Mouse (Mus musculus) 3134 (cell line): Measurements from ENCODE around the gene Tnn.

Experiments used
- DNase-seq: peaks from one replicate; pipeline ENCODE4 v3.0.0-alpha.2; 2011; ENCODE audit warnings: low spot score; ENCODE audit not compliant: insufficient read length; ENCODE audit errors: extremely low read depth

The Tnn gene

GRCm38 (mm10) chr1:160153480-160153879 lies at the start of gene Tnn:
Gene Tnn (minus strand): TSS chr1:160153580.
- DNase-seq = no peak

DNA sequence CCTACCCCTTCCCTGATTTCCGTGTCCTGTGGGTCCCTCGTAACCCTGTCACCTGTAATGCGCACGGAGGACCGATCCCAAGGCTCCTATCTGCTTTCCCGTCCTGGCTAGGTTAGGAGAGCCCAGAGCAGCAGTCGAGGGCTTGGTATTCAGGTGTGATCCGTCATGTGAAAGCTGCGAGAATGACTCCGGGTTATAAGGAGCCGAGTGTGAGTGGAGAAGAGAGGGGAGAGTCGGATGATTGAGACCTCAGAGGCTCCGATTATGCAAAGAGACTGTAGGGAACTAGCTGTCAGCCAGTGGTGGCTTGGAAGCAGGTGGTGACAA lies 41.9 kb upstream of the Tnn start:
- DNase-seq = no peak

GRCm38 (mm10) chr1:160194529-160195336 lies 41.4 kb upstream of the Tnn start, which contains the start of gene Mrps14:
Gene Mrps14 (plus strand): TSS chr1:160195215.
- DNase-seq = peak; percentile 97

- no peak for DNase-seq
Observed at GRCm38 (mm10) chr1:160184506-160184905, 31.1 kb upstream of the Tnn start.

DNA sequence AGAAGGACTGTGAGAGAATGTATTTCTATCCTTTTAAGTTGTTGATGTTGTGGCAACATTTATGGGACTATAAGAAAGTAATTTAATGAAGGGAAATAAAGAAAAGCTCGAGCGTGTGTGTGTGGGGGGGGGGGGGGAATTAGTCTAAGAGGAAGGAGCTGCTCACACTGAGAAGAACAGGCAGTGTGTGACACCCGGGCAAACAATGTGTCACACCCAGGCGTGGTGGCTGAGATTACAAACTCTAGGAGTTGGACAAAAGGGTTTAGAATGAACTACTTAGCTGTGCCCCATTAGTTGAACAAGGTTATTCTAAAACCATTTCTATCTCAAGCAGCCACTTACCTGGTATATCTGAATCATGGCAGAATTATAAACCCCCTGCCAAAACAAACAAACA lies 27.8 kb upstream of the Tnn start:
- DNase-seq = no peak

- no peak for DNase-seq
Observed at GRCm38 (mm10) chr1:160176903-160177302, 23.5 kb upstream of the Tnn start.

- DNase-seq = no peak
Observed at GRCm38 (mm10) chr1:160166600-160166999, 13.2 kb upstream of the Tnn start.

GRCm38 (mm10) chr1:160158190-160158589 lies 4.8 kb upstream of the Tnn start:
- DNase-seq = no peak

DNA sequence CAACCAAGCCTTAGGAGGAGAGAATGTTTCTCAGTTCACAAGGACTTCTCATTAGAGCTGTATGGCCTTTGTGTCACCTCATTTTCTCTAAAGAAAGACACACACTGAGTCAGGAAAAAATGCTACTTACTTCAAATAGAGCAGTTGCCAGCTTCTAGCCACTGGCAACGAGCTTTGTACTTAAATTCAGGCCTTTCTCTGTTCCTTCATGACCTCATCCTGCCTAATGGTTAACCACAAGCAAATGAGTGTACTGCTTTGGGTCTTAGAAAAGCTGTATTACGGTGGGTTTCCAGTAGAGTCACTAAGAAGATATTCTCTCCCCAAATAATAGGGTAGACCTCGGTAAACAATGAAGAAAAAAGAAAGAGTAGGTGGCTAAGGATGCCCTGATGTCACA lies 2.7 kb downstream of the Tnn start:
- peak; percentile 23 for DNase-seq

GRCm38 (mm10) chr1:160149291-160149906 lies 4.0 kb downstream of the Tnn start:
- DNase-seq = no peak

DNA sequence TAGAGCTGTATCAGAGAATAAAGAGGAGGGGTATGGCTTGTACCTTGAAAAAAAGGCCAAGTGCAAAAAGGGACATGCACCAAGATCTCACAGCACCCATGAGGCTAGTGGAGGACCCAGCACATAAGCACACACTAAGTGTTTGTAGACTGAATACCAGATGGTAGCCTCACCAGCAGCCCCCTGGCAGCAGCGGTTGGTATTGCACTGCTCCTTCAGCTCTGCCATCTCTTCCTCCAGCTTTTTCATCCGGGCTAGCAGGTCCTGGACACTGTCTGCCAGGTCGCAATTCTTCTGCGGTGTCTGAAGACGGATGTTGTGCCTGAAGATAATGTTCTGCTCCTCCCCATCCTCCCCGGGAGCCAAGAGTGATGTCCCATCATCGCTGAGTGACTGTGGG lies 6.1 kb downstream of the Tnn start:
- no peak for DNase-seq

DNA sequence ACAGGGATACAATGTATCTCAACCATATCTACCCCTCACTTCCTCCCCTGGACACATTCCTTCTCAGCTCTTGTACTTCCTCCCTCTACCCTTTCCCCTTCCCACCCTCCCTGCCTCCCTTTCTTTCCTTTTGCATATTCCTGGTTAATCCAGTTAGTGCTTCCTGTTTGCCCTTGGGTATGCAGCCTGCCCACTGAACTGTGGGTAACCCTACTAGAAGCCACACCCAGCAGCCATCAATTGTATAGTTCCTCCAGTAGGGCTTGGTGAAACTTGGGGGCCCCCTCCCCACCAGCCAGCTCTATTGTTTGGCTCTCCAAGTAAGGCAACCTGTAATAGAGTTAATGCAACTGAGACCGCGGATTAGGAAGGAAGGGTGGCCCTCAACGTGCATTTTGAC lies 7.8 kb downstream of the Tnn start:
- no peak for DNase-seq

DNA sequence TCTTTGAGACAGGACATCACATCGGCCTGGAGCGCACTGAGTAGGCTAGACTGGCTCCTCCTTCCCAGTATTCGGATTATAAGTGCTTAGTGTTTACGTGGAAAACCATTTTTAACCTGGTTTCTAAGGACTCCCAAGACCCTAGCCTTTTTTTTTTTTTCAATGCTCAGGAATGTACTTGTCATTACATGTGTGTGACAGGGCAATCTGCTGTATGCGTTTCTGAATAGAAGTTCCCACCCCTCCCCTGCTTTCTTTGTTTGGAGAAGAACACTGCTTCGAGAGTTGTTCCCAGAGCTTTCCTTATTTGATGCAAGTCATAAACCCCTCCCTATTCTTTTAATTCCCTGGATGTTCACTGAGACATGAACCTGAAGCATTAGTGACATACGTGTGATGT lies 9.0 kb downstream of the Tnn start:
- no peak for DNase-seq

DNA sequence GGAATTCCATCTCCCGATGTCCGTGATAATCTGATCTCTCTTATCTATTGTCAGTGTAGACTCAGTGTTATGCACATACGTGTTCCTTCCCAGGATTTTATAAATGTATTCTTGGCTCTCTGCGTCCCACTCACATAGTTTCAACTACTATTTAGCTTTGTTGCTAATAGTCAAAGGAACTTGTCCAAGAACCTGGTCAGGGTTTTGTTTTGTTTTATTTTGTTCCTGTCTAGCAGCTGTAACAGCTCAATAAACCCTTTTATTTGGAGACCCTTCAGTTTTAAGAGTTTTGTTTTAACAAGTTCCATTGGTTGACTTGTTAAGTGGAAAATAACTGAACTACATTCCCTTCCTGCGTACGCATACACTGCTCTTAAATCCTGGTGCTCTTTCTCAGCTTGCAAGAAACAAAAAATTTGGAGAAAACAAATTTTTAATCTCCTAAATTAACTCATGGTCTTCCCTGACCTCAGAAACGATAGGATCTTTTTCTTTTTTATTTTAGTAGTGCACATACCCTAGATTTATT lies 17.0 kb downstream of the Tnn start:
- no peak for DNase-seq

DNA sequence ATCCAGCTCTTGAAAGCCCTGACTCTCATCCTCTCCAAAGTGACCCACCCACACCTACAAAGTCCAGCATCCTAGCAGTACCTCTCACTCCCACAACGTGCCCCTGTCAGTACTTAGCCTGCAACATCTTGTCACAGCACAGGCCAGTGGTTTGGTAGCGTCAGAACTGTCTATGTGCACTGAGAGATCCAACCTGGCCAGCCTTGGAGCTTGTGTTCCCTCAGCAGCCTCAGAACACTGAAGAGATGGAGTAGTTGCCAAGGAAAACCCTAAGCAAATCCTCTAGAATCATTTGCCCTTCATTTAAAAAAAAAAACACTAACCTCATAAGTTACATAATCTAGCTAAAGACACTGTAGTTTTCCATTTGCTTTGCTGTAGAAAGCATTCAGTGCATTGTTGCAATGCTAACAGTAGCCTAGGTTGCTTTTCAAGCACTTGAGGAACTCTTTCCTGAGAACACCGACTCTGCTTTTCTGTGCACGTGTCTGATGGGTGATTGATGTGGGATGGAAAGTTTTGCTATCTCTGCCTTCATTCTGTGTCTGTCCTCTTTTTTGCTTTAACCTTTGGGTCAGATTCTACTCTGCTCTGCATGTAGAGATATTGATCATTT lies 19.8 kb downstream of the Tnn start:
- DNase-seq = no peak

GRCm38 (mm10) chr1:160123957-160124356 lies 29.4 kb downstream of the Tnn start:
- DNase-seq = no peak

DNA sequence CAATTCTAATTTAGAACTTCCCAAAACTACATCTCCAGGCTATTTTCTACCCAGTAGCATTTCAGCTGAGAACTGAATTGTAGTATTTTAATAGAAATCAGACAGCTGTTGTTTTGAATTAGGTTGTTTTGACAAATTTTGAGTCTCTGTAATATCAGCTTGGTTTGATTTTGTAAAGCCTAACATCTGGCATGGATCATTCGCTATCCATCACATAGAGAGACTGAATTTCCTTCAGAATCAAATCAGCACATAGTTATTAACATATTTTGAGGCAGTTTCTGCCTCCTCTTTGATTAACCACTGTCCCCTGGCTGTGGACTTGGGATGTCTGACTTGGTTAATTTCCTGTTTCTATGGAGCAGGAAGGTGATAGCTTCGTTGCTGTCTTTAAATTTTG lies 44.8 kb downstream of the Tnn start:
- no peak for DNase-seq

GRCm38 (mm10) chr1:160105426-160105825 lies 48.0 kb downstream of the Tnn start:
- DNase-seq = no peak

DNA sequence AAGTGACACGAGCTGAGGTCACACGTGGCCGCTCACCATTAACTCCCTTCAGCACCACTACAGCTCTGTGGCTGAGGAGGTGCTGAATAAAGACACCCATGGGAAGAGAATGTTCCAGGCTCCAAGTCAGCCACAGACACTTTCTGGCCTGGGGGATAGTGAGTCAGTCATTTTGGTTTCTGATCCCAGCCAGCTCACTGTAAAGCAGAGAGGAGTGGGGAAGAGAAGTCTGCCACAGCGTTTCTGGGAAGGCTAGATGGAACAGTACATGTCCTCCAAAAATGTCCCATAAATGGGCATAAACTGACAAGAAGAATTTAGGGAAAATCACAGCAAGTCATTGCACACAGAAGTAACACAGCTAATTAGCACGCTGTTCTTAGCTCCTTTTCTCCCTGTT lies 52.4 kb downstream of the Tnn start:
- DNase-seq = peak; percentile 38

DNA sequence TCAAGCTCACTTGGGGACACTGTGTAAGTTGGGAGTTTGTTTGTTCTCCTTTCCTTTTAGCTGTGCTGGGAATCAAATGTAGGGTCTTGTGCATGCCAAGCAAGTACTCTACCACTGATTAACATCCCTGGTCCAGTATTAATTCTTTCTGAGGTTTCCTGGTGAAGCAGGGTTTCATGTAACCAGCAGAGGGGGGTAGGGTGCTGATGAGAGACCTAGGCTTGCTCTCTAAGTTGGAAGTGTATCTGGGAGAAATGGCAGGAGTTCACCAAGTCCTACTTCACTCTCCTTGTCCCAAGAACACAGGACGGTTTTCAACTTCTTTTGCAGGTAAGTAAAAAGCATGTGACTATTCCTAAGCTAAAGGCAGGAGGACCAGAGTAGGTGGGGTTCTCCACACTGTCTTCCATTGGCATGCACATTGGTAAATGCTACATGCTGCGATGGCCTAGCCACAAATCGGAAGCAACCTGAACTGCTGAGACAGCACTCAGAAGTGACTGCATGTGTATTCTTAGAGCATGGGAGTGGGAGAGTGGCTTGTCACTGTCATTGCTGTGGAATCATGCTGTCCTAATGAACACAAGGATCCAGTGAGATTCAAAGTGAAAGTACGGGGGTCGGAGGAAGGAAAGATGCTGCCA lies 53.6 kb downstream of the Tnn start:
- peak; percentile 34 for DNase-seq

GRCm38 (mm10) chr1:160086651-160087050 lies 66.7 kb downstream of the Tnn start:
- DNase-seq = no peak
